Mouse (Mus musculus): ENCODE data around the gene Stpg2.

DNA sequence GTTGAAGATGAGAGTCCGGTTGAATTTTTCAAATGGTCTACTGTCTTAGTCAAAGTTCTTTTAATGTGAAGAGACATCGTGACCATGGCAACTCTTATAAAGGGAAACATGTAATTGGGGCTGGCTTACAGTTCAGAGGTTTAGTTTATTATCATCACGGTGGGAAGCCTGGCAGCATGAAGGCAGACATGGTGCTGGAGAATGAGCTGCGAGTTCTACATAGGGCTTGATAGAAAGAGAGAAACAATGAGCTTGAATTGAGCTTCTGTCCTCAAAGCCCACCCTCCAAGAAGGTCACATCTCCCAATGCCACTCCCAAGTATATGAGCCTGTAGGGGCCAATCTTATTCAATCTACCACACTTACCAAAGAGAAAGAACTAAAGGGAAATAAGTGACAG is 453.9 kb downstream of the Stpg2 start:
- TF ChIP-seq CTCF (IDR thresholded peaks at IDR 0.05; ENCODE audit: extremely low read depth, insufficient read depth, insufficient read length, insufficient replicate concordance) (no peak), POLR2A (IDR thresholded peaks at IDR 0.05; ENCODE audit: low read depth, low read length) (no peak)
